Comparison of ENCODE assay signal across 27 mouse cellular contexts in the genomic region with DNA sequence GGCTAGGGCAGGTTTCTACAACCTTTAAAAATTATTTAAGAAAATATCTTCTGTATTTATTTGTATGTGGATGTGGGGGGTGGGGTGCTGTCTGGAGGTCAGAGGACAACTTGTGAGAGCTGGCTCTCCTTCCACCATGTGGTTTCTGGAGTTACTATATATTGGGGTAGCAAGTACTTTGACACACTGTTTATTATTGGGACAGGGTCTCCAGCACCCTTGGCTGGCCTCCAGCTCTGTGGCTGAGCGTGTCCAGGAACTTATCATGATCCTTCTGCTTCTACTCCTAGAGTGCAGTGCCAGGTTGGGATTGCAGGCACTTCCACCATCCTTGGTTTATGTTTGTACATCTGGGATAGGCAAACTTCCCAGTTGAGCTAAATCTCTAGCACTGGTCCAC. TPM values are rescaled to one million over a fixed set of nuclear protein-coding genes. Genes with fewer than 3 reads are reported as not detected.
DNase-seq lines count a peak whose midpoint lies in the region; ATAC-seq lines count a peak whose summit lies in the region.
"Had no signal": no experiment of that assay in that cellular context is flagged by ENCODE, and none has a peak within 500 bp of the region (broad histone marks: within the 10 kb centered on the region; RNA-seq: fewer than 3 reads in every experiment).

No protein-coding gene starts in this region.

- no peak overlapping the region; the same call in 1 of the 2 replicates for H3K27ac ChIP-seq in embryonic facial prominence, embryonic 13.5 days
- H3K27ac ChIP-seq in embryonic facial prominence, embryonic 10.5 days (replicated peaks) = no peak overlapping the region
- peak overlapping the region; percentile 71 for H3K27ac ChIP-seq in heart, embryonic 12.5 days (ENCODE audit: poor library complexity, severe bottlenecking)
- H3K27ac ChIP-seq in lung, embryonic 16.5 days (ENCODE audit: low read length) = no peak overlapping the region
- H3K27ac ChIP-seq: forebrain, embryonic 10.5 days; hindbrain, embryonic 14.5 days; layer of hippocampus, adult 2 months; limb, embryonic 10.5 days; liver, embryonic 15.5 days; midbrain, embryonic 13.5 days had no signal

- H3K4me1 ChIP-seq in embryonic facial prominence, embryonic 13.5 days = peaks cover 22% of the 10 kb centered on the region
- H3K4me1 ChIP-seq in embryonic facial prominence, embryonic 10.5 days = no peaks in the 10 kb centered on the region
- peaks cover 43% of the 10 kb centered on the region for H3K4me1 ChIP-seq in heart, embryonic 12.5 days (replicated peaks)
- peaks cover 6% of the 10 kb centered on the region for H3K4me1 ChIP-seq in lung, embryonic 16.5 days (replicated peaks; ENCODE audit: control insufficient read depth, insufficient read depth, low read length)
- H3K4me1 ChIP-seq: limb, embryonic 10.5 days had no signal

- H3K9me3 ChIP-seq in embryonic facial prominence, embryonic 13.5 days = no peaks in the 10 kb centered on the region
- H3K9me3 ChIP-seq in embryonic facial prominence, embryonic 10.5 days = no peaks in the 10 kb centered on the region
- H3K9me3 ChIP-seq in heart, embryonic 12.5 days (replicated peaks) = no peaks in the 10 kb centered on the region
- no peaks in the 10 kb centered on the region for H3K9me3 ChIP-seq in lung, embryonic 16.5 days (ENCODE audit: control insufficient read depth, low read length)
- H3K9me3 ChIP-seq: forebrain, embryonic 10.5 days; limb, embryonic 10.5 days; liver, embryonic 15.5 days; megakaryocyte, embryonic 14.5 days; midbrain, embryonic 13.5 days had no signal

- no peaks in the 10 kb centered on the region for H3K36me3 ChIP-seq in embryonic facial prominence, embryonic 13.5 days
- peaks cover 10% of the 10 kb centered on the region for H3K36me3 ChIP-seq in embryonic facial prominence, embryonic 10.5 days (replicated peaks)
- no peaks in the 10 kb centered on the region for H3K36me3 ChIP-seq in heart, embryonic 12.5 days
- no peaks in the 10 kb centered on the region for H3K36me3 ChIP-seq in lung, embryonic 16.5 days (ENCODE audit: control insufficient read depth, insufficient read depth, low read length)
- H3K36me3 ChIP-seq: midbrain, embryonic 13.5 days had no signal

- no peaks in the 10 kb centered on the region for H3K27me3 ChIP-seq in embryonic facial prominence, embryonic 13.5 days
- no peaks in the 10 kb centered on the region for H3K27me3 ChIP-seq in embryonic facial prominence, embryonic 10.5 days (replicated peaks; ENCODE audit: low read depth, poor library complexity, severe bottlenecking)
- H3K27me3 ChIP-seq in heart, embryonic 12.5 days (replicated peaks) = no peaks in the 10 kb centered on the region
- H3K27me3 ChIP-seq in lung, embryonic 16.5 days (ENCODE audit: control insufficient read depth, insufficient read depth, low read depth, low read length) = no peaks in the 10 kb centered on the region
- H3K27me3 ChIP-seq: liver, embryonic 15.5 days; megakaryocyte, embryonic 14.5 days; midbrain, embryonic 13.5 days had no signal

- WGBS in embryonic facial prominence, embryonic 13.5 days = 56% methylated on average over 1 of the region's 1 CpGs
- WGBS in embryonic facial prominence, embryonic 10.5 days = 86% methylated on average over 1 of the region's 1 CpGs
- 24% methylated on average over 1 of the region's 1 CpGs for WGBS in heart, embryonic 12.5 days
- 6% methylated on average over 1 of the region's 1 CpGs for WGBS in lung, embryonic 16.5 days

- DNase-seq in embryonic facial prominence, embryonic 10.5 days (ENCODE audit: low spot score) = no peak
- no peak for DNase-seq in heart, postnatal 4 days
- no peak for DNase-seq in lung, postnatal 14 days
- DNase-seq in ovary, postnatal 36 days (ENCODE audit: low spot score) = no peak
- DNase-seq: adrenal gland, postnatal 14 days; cerebellum, adult 9-10 months; gastrocnemius, postnatal 25 days; heart, adult 2 months; kidney, adult 9 months; kidney, postnatal 25 days; liver; right cerebral cortex, postnatal 14 days; thymus, adult 2 months; thymus, postnatal 4 days had no signal

- H3K4me2 ChIP-seq in embryonic facial prominence, embryonic 13.5 days = no peak overlapping the region
- 0 out of 2 replicates have a peak overlapping the region, but pooled peaks have one; percentile 26 for H3K4me2 ChIP-seq in heart, embryonic 12.5 days
- H3K4me2 ChIP-seq in lung, embryonic 16.5 days (ENCODE audit: low read depth, low read length) = no peak overlapping the region
- H3K4me2 ChIP-seq: hindbrain, embryonic 14.5 days; liver, embryonic 15.5 days; midbrain, embryonic 13.5 days had no signal

- no peak overlapping the region for H3K9ac ChIP-seq in embryonic facial prominence, embryonic 13.5 days
- no peak overlapping the region for H3K9ac ChIP-seq in heart, embryonic 12.5 days
- H3K9ac ChIP-seq in lung, embryonic 16.5 days (ENCODE audit: low read length) = no peak overlapping the region
- H3K9ac ChIP-seq: hindbrain, embryonic 14.5 days; liver, embryonic 15.5 days; midbrain, embryonic 13.5 days had no signal

- H3K4me3 ChIP-seq in embryonic facial prominence, embryonic 13.5 days = no peak overlapping the region
- H3K4me3 ChIP-seq in embryonic facial prominence, embryonic 10.5 days = no peak overlapping the region
- no peak overlapping the region for H3K4me3 ChIP-seq in heart, embryonic 12.5 days
- H3K4me3 ChIP-seq in lung, embryonic 16.5 days (ENCODE audit: low read length) = no peak overlapping the region
- H3K4me3 ChIP-seq: forebrain, embryonic 10.5 days; heart, adult 2 months; layer of hippocampus, adult 2 months; limb, embryonic 10.5 days; liver, embryonic 15.5 days; megakaryocyte, embryonic 14.5 days; midbrain, embryonic 13.5 days had no signal

- ATAC-seq in embryonic facial prominence, embryonic 13.5 days (ENCODE audit: insufficient number of reproducible peaks, insufficient read depth, low FRiP score, low TSS enrichment, low read depth) = 0 out of 2 replicates have a peak, but pooled peaks have one; percentile 43
- 0 out of 2 replicates have a peak, but pooled peaks have one; percentile 9 for ATAC-seq in heart, embryonic 12.5 days (ENCODE audit: insufficient number of reproducible peaks, low FRiP score)
- peak; percentile 23; the same call in 1 of the 2 replicates for ATAC-seq in lung, embryonic 16.5 days (ENCODE audit: low read depth)
- ATAC-seq: inflammation-experienced regulatory T-cells, adult 6 months; midbrain, embryonic 13.5 days had no signal

RNA-seq across cellular contexts. Expression of a gene that starts 9.6 kb away (rescaled TPM):
- not detected in 2 replicates for polyA plus RNA-seq in embryonic facial prominence, embryonic 13.5 days (2015; fragmentation: Nextera tagmentation; extraction: Ambion mirVana)
- not detected in 2 replicates for polyA plus RNA-seq in embryonic facial prominence, embryonic 10.5 days (2016; fragmentation: Nextera tagmentation; extraction: Ambion mirVana)
- polyA plus RNA-seq in heart, embryonic 12.5 days (2016; fragmentation: Nextera tagmentation; extraction: Ambion mirVana) = 0.50 and 0.73 TPM in 2 replicates
- under 1 TPM in 1 of 2 experiments, not detected in 1; 0.91 TPM for total RNA-seq in heart, postnatal 4 days (2021)
- polyA plus RNA-seq in lung, embryonic 16.5 days (2015; fragmentation: Nextera tagmentation; extraction: Ambion mirVana) = 0.67 TPM in 1 of 2 replicates, not detected in the other
- total RNA-seq: heart, adult 2 months; monocyte, adult 5-6 weeks had no signal
- polyA plus RNA-seq: brain, embryonic 14.5 days; forebrain, embryonic 10.5 days; heart, adult 2 months; inflammation-experienced regulatory T-cells, adult 6 months; thymus, adult 2 months had no signal

RNA-seq across cellular contexts. Expression of a gene that starts 10.1 kb away (rescaled TPM):
- polyA plus RNA-seq in embryonic facial prominence, embryonic 13.5 days (2015; fragmentation: Nextera tagmentation; extraction: Ambion mirVana) = 89.9 and 98.2 TPM in 2 replicates
- polyA plus RNA-seq in embryonic facial prominence, embryonic 10.5 days (2016; fragmentation: Nextera tagmentation; extraction: Ambion mirVana) = 61.0 and 61.5 TPM in 2 replicates
- polyA plus RNA-seq in heart, embryonic 12.5 days (2016; fragmentation: Nextera tagmentation; extraction: Ambion mirVana) = 92.2 and 92.5 TPM in 2 replicates
- 10 to 100 TPM; 88.7 to 89.1 TPM for total RNA-seq in heart, postnatal 4 days (2021)
- 71.3 and 72.0 TPM in 2 replicates for polyA plus RNA-seq in lung, embryonic 16.5 days (2015; fragmentation: Nextera tagmentation; extraction: Ambion mirVana)
